Mouse (Mus musculus) heart, adult 9 months (tissue): Measurements from ENCODE around the gene Kdelc1.

Experiments
- DNase-seq, 2 experiments: peaks; one replicate each; pipeline ENCODE4 v3.0.0; 2022; ENCODE audit warnings: low spot score in 2 of 2

Gene Kdelc1

GRCm38 (mm10) chr1:44063439-44063838 lies 55.2 kb downstream of the Kdelc1 start:
- no peak for DNase-seq

GRCm38 (mm10) chr1:44061836-44062235 lies 56.8 kb downstream of the Kdelc1 start, which contains the start of gene Gm8251:
Gm8251 (minus strand) TSS chr1:44061936.
- DNase-seq, result no peak

GRCm38 (mm10) chr1:44057805-44058204 lies 60.8 kb downstream of the Kdelc1 start:
- DNase-seq, result no peak
